Mouse (Mus musculus) ovary, postnatal 36 days (tissue): Measurements from ENCODE around the gene Erh.

ENCODE experiments used
- DNase-seq: peaks from one replicate; pipeline ENCODE4 v3.0.0; 2022; ENCODE audit warnings: low spot score, mixed read lengths

Erh gene

DNA sequence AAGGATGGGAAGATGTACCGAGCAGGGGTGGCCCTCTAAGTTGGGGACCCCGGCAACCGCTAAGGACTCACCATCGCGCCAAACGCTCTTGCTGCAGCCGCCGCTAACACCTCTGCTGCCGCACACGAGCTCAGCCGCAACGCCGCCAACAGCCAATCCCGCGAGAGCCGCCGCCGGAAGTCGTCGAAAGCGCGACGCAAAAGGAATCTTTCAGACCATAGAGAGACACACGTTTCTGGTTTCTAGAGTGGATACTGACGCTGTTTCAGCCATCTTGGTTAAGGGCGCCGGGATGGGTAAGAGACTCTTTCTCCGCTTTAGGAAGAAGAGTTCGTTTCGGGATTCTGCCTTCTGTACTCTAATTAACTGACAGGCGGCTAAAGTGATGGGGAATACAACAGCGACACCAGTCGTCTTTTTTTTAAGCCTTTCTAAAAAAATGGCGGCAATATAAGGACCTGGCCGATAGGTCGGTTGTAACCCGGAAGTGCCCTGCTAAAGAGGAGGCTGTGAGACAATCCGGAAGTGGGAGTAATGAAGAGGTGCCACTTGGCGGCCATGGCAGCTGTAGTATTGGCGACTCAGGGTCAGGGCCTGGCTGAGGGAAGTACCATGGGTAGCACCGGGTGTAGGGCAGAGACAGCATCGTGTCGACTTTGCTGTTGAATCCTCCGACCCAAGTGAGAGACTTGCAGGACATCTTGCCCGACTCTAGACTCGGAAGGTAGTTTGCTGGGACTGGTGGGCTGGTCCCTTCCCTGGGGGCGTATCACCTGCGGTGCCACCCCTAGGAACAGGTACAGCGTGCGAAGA, at the start of gene Erh, which contains the start of gene Slc39a9:
TSS of gene Erh (minus strand) at position 649 of the 813 bp plus-strand sequence.
TSS of gene Slc39a9 (plus strand) at position 191 of the 813 bp plus-strand sequence.
- peak; percentile 90 for DNase-seq

- DNase-seq: no peak
These were observed 49.6 kb upstream of the Erh start for GRCm38 (mm10) chr12:80693700-80694099.

- DNase-seq: peak; percentile 75
These were observed 48.3 kb upstream of the Erh start, which contains the start of gene Plekhd1 for GRCm38 (mm10) chr12:80692269-80692972. Plekhd1 (plus strand) TSS chr12:80692591.

DNA sequence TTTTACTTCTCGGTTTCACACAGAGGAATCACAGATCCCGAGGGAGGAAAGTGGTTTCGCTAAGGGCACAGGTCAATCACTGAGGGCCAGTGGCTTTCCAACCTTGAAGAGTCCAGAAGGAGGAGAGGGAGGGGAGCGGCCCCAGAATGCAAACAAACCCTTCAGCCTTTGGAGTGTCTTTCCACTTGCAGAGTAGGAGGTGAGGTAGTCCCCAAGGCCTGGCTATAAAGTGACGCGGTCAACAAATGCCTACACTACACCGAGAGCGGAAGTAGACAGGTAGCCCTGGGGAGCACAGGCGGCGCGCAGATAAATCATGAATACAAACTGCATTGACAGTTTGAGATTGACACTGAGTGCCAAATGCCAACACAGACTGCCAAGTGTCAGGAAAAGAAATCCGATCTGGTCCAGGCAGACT, 47.5 kb upstream of the Erh start:
- DNase-seq: no peak

GRCm38 (mm10) chr12:80689696-80690095, 45.6 kb upstream of the Erh start:
- DNase-seq: peak; percentile 57

DNA sequence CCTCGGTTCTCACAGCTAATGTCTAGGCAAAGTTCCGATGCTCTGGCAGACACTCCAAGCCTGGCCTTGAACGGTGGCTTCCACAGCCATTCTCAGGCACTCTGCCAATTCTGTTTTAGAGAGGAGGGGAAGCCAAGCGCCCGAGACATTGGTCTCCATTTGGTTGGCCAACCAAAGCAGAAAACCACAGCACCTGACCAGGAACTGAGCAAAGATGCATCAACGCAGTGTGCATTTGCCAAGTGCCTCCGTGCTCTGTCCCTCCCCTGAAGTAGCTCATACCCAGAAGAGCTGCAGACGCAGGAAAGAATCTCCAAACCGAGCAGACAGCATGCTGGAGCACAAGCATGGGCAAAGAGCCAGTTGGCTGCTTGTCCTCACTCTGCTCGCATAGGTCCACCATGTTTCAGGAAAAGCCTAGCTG, 43.7 kb upstream of the Erh start:
- peak; percentile 66 for DNase-seq

GRCm38 (mm10) chr12:80684316-80684715, 40.2 kb upstream of the Erh start:
- no peak for DNase-seq

- DNase-seq: no peak
These were observed 39.4 kb upstream of the Erh start for GRCm38 (mm10) chr12:80683554-80683953.

DNA sequence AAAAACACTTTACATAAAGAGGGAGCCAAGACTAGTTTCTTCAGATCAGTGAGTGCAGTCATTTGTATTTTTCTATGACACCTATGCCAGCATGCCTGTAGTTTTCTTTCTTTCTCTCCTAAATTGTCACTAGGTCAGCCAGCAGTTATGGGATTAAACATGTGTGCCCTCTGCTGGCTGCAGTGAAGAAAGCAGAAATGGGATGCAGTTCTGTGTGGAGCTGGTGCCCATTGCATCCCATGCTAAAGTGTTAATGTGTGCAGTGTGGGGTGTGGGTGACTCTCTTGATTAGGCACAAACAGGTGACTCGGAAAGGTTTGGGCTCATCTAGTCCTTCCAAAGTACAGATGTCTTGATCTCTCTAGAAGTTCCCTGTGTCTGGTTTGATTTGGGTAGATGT, 37.2 kb upstream of the Erh start:
- DNase-seq: no peak

GRCm38 (mm10) chr12:80673170-80673569, 29.0 kb upstream of the Erh start:
- no peak for DNase-seq

DNA sequence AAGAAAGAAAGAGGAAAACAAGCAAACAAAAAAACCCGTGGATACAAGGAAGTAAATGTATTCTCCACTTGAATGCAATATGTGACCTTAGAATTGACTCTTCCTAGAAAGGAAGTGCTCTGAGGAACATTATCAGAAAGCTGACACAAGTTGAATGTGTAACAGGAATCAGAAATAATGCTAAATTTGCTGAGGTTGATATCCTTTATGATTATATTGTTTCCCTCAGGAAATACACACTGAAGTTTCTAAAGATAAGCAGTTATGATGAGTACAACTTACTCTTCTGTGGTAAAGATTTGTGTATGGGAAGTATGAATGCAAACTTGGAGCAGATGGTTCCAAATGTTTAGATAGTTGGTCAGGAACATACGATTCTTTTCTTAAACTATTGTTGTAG, 24.2 kb upstream of the Erh start:
- no peak for DNase-seq

GRCm38 (mm10) chr12:80663935-80664334, 19.8 kb upstream of the Erh start:
- no peak for DNase-seq

- no peak for DNase-seq
These were observed 18.2 kb upstream of the Erh start for GRCm38 (mm10) chr12:80662322-80662721.

- no peak for DNase-seq
These were observed 14.5 kb upstream of the Erh start for GRCm38 (mm10) chr12:80658661-80659060.

GRCm38 (mm10) chr12:80654659-80655025, 10.5 kb upstream of the Erh start:
- DNase-seq: no peak

GRCm38 (mm10) chr12:80653951-80654658, 10.0 kb upstream of the Erh start:
- peak; percentile 24 for DNase-seq

DNA sequence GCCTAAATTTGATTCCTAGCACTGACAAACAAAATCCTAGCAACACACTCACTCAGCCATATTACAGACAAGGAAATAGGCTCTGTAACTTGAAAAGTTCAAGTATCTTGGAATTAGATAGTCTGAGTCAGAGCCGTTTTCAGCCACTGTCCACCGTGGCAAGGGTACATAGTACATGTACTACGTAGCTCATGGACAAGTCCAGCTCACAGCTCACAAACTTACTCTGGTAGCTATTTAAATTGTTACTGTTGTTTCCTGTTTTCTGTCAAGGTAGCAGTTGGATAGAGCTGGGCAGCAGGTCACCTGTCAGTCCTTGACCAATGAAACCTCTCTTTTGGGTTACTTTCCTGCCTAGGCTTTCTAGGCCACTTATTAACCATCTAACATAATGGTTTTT, 2.2 kb upstream of the Erh start:
- DNase-seq: no peak

DNA sequence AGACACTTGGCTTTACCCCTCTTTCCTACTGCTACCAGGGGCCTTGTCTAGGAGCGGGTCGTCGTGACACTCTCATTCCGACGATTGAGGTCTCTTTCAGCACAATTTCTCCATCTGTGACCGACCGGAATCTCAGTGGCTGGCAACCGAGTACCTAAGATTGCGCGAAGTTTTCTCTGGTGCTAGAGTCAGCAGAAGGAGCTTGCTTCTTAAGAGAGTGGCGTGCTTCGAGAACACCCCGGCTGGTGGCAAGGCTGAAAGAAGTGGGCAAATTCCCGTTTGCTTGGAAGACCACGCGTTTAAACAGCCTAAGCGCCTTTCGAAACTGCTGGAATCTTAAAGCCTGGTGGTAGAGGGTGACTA, 346 bp upstream of the Erh start:
- no peak for DNase-seq

DNA sequence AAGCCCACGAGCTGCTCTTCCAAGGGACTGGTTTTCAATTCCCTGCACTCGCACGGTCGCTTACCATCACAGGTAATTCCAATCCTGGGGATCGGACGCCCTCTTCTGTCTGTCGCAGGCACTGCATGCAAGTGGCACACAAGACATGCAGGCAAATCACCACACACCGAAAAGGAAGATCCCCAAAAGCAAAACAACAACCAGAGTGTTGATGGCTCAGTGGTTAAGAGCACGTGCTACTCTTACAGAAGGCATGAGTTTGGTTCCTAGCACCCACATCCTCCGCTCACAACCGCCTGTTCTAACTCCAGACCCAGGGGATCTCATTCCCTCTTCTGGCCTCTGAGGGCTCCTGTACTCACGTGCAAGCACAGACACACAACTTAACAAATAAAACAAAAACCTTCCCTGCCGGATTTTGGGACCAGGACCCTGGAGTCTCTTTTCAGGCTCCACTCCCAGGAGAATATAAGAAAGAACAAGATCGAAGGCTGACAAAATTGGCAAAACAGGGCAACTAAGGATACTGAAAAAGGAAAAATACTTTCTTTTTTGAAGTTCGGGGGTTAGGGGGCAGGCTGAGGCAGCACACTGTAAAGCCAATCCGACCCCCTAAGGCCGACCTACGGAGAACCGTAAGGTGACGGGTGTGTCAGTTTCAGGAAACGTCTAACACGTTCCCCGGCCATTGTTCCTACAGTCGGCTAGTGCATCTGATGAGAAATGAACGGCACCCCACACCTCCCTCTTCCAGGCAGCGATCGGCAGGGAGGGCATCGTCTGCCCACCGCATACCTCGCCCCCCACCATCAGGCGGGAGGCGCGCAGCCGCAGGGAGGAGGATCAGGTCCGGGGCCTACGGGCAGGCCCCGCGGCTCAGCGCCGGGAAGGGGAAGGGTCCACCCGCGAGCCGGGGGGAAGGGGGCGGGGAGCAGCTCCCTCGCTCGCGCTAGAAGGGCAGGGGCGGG, 1.1 kb downstream of the Erh start:
- peak; percentile 45 for DNase-seq

DNA sequence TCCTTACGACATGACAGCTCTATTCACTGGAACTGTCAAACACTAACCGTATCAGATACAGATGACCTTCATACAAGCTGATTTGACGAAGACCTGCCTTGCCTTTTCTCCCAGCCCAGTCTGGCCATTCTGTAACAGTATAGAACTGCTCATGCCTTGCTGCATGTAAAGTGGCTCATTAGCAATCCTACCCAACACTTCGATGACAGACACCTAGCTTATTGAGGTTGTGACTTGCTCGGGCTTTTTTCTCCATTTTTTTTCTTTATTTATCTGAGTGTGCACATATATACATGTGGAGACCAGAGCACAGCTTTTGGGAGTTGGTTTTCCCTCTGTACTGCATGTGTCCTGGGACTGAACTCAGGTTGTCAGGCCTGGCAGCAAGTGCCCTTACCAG, 12.4 kb downstream of the Erh start:
- DNase-seq: no peak

DNA sequence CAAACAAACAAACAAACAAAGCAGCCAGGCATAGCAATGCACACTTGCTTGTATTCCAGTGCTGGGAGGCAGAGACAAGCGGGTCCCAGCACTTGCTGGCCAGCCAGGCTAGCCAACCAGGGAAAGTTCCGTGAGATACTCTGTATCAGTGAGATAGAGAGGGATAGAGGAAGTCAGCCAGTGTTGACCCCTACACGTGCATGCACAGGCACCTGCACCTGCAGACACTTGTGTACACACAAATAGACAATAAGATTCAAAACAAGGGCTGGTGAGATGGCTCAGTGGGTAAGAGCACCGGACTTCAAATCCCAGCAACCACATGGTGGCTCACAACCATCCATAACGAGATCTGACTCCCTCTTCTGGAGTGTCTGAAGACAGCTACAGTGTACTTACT, 23.6 kb downstream of the Erh start:
- DNase-seq: no peak
